Mouse (Mus musculus) neural tube, embryonic 14.5 days (tissue): ENCODE results near the gene Sp3. TPM values are rescaled to one million over a fixed set of nuclear protein-coding genes. Genes with fewer than 3 reads are reported as not detected.

ENCODE experiments used
- ATAC-seq: fragments of 200-750 bp; cut with Nextera tagmentation; 2 replicates; pipeline ENCODE4 v1.8.0; 2017; ENCODE audit warnings: low read depth, mild to moderate bottlenecking, moderate TSS enrichment, moderate library complexity
- H3K27ac ChIP-seq: fragments of 300-500 bp; sonication (generic); 2 replicates; pipeline ENCODE4 v1.5.1; 2014; ENCODE audit warnings: low read depth, mild to moderate bottlenecking, control low read depth, low read length, moderate library complexity, mixed read lengths
- H3K27me3 ChIP-seq: fragments of 300-500 bp; sonication (generic); 2 replicates; pipeline ENCODE4 v1.6.1; 2014; ENCODE audit warnings: low read length; ENCODE audit not compliant: control insufficient read depth, insufficient read depth
- H3K36me3 ChIP-seq: fragments of 300-500 bp; sonication (generic); 2 replicates; pipeline ENCODE4 v1.6.1; 2014; ENCODE audit warnings: low read length, mixed read lengths; ENCODE audit not compliant: control insufficient read depth, insufficient read depth
- H3K4me1 ChIP-seq: fragments of 300-500 bp; sonication (generic); 2 replicates; pipeline ENCODE4 v1.6.1; 2014; ENCODE audit warnings: low read length; ENCODE audit not compliant: control insufficient read depth, insufficient read depth
- H3K4me2 ChIP-seq: fragments of 300-500 bp; sonication (generic); 2 replicates; pipeline ENCODE4 v1.6.1; 2014; ENCODE audit warnings: mild to moderate bottlenecking, low read depth, low read length, control low read depth
- H3K4me3 ChIP-seq: fragments of 300-500 bp; sonication (generic); 2 replicates; pipeline ENCODE4 v1.5.1; 2014; ENCODE audit warnings: low read depth, low read length, control low read depth, mixed read lengths
- H3K9ac ChIP-seq: fragments of 300-500 bp; sonication (generic); replicated peaks from 2 replicates; pipeline ENCODE4 v1.6.1; 2014; ENCODE audit warnings: low read depth, mild to moderate bottlenecking, control low read depth, low read length, mixed read lengths
- H3K9me3 ChIP-seq: fragments of 300-500 bp; sonication (generic); 2 replicates; pipeline ENCODE4 v1.6.1; 2016; ENCODE audit warnings: low read length; ENCODE audit not compliant: control insufficient read depth
- WGBS: fragments of 180-500 bp; shearing (Covaris S2); extraction: QIAGEN DNeasy Blood & Tissue Kit; methylation state at CpG from one replicate; pipeline ENCODE4 v1.1.7; 2014; 5-methylcytosine and 5-hydroxymethylcytosine counted together
- polyA plus RNA-seq: library from polyadenylated mRNA; unstranded; fragments of >200 nt; fragmentation: Nextera tagmentation; extraction: Ambion mirVana; gene quantifications from 2 replicates; pipeline ENCODE4 v1.2.1, GENCODE M21; 2014

Sp3 gene
- polyA plus RNA-seq, 1 experiment from 2014 or later = 45.3 TPM

DNA sequence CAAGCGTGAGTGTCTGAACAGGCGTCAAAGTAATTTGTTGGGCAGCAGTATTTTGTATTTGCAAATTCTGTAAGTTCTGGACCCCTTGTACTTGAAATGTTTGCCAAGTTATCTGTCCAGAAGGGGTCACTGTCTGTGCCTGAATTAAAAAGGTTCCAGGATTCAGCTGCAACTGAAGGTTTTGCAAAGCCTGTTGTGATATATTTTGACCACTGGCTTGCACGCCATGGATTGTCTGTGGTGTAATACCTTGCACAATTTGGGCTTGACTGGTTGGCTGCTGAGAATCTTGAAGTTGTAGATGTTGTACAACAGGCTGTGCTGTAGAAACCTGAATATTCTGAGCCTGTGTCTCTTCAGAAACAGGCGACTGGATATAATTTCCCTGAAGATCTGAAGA is 9.9 kb downstream of the Sp3 start:
- no peaks in the 10 kb centered on the region for H3K9me3 ChIP-seq
- no peak for ATAC-seq
- no peak overlapping the region for H3K4me2 ChIP-seq
- no peak overlapping the region for H3K9ac ChIP-seq
- no peak overlapping the region for H3K4me3 ChIP-seq
- no peak overlapping the region for H3K27ac ChIP-seq
- no peaks in the 10 kb centered on the region for H3K27me3 ChIP-seq
- 94% methylated on average over 4 of the region's 4 CpGs for WGBS
- H3K36me3 ChIP-seq = peaks cover 18% of the 10 kb centered on the region
- 0 out of 2 replicates have a peak, but pooled peaks cover 3% of the 10 kb centered on the region for H3K4me1 ChIP-seq

DNA sequence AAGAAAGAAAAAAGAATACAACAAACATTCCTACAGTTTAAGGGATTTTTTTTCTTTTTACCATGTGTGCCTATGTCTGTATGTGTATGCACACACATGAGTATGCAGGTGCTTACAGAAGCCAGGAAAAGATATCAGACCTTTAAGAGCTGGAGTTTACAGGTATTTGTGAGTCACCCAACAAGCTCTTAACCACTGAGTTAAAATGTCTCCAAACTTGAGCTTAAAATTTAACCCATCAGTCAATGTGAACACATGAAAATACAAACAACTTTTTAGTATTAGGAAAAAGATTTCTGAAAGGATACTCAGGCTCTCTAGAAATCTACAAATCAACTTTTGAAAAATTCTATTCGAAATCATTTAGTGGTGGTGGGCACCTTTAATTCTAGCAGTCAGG is 11.7 kb downstream of the Sp3 start:
- H3K4me1 ChIP-seq = no peaks in the 10 kb centered on the region
- no peak for ATAC-seq
- H3K4me3 ChIP-seq = no peak overlapping the region
- H3K9ac ChIP-seq = no peak overlapping the region
- no peaks in the 10 kb centered on the region for H3K27me3 ChIP-seq
- peaks cover 18% of the 10 kb centered on the region for H3K36me3 ChIP-seq
- no peak overlapping the region for H3K27ac ChIP-seq
- H3K4me2 ChIP-seq = no peak overlapping the region
- WGBS = 98% methylated on average over 1 of the region's 1 CpGs
- H3K9me3 ChIP-seq = no peaks in the 10 kb centered on the region

DNA sequence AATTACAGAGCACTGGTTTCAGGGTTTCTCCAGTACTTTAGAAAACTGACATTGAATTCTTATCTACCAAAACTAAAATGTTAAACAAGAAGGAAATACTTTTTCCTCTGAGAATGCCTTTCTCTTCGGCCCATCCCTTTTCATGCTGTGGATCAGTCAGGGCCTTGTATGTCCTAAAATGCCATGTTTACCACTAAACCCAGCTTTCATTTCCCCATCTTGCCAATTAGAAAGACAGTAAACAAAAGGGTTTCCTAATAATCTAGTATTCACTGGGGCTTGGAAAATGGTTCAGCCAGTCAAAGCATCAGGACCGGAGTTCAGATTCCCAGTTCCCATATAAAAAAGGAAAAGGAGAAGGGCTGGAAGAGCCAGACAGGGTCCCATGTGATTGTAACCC is 14.8 kb downstream of the Sp3 start:
- H3K4me3 ChIP-seq = no peak overlapping the region
- WGBS = 82% methylated on average over 2 of the region's 2 CpGs
- H3K36me3 ChIP-seq = peaks cover 9% of the 10 kb centered on the region
- no peak overlapping the region for H3K27ac ChIP-seq
- no peaks in the 10 kb centered on the region for H3K27me3 ChIP-seq
- no peaks in the 10 kb centered on the region for H3K9me3 ChIP-seq
- no peak overlapping the region for H3K4me2 ChIP-seq
- H3K9ac ChIP-seq = no peak overlapping the region
- no peak for ATAC-seq
- no peaks in the 10 kb centered on the region for H3K4me1 ChIP-seq

DNA sequence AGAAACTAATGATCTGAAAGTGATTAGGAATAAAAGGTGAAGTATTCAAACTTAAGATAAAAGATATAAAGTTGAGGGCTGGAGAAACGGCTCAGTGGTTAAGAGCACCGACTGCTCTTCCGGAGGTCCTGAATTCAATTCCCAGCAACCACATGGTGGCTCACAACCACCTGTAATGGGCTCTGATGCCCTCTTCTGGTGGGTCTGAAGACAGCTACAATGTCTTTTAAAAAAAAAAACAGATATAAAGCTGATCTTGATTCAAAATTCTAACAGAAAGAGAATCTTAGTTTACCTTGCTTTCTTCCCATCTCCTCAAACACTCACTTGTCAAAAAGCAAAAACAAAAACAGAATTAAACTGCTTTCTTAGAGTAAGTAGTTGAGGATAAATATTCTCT is 23.8 kb downstream of the Sp3 start:
- H3K4me1 ChIP-seq = no peaks in the 10 kb centered on the region
- no peaks in the 10 kb centered on the region for H3K9me3 ChIP-seq
- H3K9ac ChIP-seq = no peak overlapping the region
- no peaks in the 10 kb centered on the region for H3K27me3 ChIP-seq
- no peak for ATAC-seq
- H3K4me2 ChIP-seq = no peak overlapping the region
- H3K27ac ChIP-seq = no peak overlapping the region
- no peaks in the 10 kb centered on the region for H3K36me3 ChIP-seq
- 94% methylated on average over 3 of the region's 3 CpGs for WGBS
- H3K4me3 ChIP-seq = no peak overlapping the region

DNA sequence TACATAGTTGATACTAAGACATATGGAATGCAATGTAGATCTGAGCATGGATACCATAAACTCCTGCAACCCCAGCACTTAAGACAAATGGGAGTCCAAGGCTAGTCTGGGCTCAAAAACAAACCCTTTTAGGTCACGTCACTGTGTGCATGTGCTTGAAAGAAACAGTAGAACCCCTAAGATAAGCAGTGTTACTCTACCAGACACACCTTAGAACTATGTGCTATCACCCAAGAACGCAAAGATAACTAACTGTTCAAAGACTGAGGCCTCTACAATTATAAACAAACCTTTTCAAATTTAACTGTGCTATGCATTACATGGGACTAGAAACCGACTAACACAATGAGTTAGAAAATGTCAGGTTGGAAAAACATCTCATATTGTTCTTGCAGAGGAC is 27.3 kb downstream of the Sp3 start:
- no peaks in the 10 kb centered on the region for H3K4me1 ChIP-seq
- H3K9me3 ChIP-seq = no peaks in the 10 kb centered on the region
- H3K4me2 ChIP-seq = no peak overlapping the region
- no peak overlapping the region for H3K4me3 ChIP-seq
- 95% methylated on average over 3 of the region's 3 CpGs for WGBS
- ATAC-seq = no peak
- no peaks in the 10 kb centered on the region for H3K27me3 ChIP-seq
- no peaks in the 10 kb centered on the region for H3K36me3 ChIP-seq
- no peak overlapping the region for H3K9ac ChIP-seq
- H3K27ac ChIP-seq = no peak overlapping the region

DNA sequence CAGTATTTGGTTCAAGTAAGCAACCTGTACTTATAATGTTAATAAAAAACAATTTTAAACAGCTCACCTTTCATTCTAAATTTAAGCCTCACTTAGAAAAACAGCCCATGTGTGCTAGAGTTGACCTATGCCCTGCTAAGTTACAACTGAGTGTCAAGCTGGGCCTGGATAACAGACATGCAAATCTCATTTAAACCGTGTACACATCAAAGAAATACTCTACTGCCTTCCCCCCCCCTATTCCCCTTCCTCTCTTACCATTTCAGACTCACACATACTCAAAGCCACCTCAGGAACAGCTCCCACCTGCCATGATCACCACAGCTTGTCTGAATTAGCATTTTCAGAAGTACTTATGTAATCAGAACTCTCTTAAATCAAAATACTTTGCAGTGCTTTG is 44.3 kb downstream of the Sp3 start:
- Histone ChIP-seq H3K27me3 (no peaks in the 10 kb centered on the region), H3K27ac (no peak overlapping the region), H3K36me3 (peaks cover 15% of the 10 kb centered on the region), H3K9me3 (no peaks in the 10 kb centered on the region), H3K4me2 (no peak overlapping the region), H3K4me3 (no peak overlapping the region), H3K4me1 (no peaks in the 10 kb centered on the region), H3K9ac (no peak overlapping the region)
- WGBS = 16% methylated on average over 1 of the region's 1 CpGs
- ATAC-seq = no peak

DNA sequence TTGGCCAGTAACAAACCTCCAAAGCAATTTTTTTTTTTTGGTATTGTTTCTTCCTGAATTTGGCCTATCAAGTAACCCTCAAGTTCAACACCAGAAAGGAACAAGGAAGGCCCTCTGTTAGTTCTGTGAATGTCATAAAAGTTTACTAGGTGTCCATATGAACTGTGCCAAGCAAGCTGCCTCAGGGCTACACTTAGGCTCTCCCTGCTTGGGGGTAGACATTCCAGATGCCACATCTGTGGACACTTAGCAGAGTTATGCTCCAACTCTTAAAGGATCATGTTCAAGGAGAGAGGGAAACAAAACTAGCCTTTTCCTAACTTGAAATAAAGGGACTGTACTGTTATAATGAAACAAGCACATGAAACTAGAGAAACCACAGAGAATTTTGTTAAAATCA is 48.1 kb downstream of the Sp3 start:
- H3K9me3 ChIP-seq = no peaks in the 10 kb centered on the region
- H3K4me2 ChIP-seq = no peak overlapping the region
- H3K27me3 ChIP-seq = no peaks in the 10 kb centered on the region
- no peak overlapping the region for H3K27ac ChIP-seq
- no peak overlapping the region for H3K4me3 ChIP-seq
- no peak for ATAC-seq
- no peaks in the 10 kb centered on the region for H3K36me3 ChIP-seq
- H3K9ac ChIP-seq = no peak overlapping the region
- H3K4me1 ChIP-seq = no peaks in the 10 kb centered on the region

DNA sequence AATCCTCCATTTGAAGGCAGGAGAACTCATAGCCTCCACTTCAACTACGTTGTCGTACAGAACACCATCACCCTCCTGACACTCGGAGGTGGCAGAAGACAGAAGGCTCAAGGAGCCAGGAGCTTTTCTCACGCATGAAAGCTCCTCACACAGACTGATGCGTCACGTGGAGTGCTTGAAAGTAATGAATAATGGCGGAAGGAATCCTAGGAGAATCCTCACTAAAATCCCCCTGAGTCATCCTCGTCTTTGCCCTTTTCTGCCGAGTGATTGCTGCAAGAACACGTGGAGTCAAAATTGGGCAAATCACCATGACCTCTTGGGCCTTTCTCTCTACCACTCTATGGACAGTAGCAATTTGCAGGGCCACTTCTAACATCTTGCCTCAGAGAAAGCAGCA is 55.3 kb downstream of the Sp3 start:
- no peak overlapping the region for H3K9ac ChIP-seq
- 83% methylated on average over 10 of the region's 10 CpGs for WGBS
- no peak for ATAC-seq
- H3K27ac ChIP-seq = no peak overlapping the region
- no peaks in the 10 kb centered on the region for H3K27me3 ChIP-seq
- no peaks in the 10 kb centered on the region for H3K9me3 ChIP-seq
- no peak overlapping the region for H3K4me3 ChIP-seq
- no peaks in the 10 kb centered on the region for H3K4me1 ChIP-seq
- H3K4me2 ChIP-seq = no peak overlapping the region
- H3K36me3 ChIP-seq = no peaks in the 10 kb centered on the region

DNA sequence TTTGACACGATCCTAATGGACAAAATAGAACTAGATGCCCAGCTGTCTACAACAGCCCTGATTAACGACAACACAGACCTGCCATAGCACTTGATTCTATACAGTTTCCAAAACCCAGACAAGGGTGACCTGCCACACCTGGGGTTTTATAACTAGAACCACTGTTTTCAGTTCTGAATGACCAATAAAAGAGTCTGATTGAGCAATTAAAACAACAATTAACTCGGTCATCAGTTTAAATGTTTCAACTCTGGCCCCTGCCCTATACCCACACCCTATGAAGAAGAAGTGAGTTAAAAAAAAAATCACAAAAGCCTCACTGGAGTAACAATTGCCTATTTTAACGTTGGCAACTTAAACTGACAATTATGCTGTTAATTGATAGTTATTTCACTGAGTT is 64.1 kb downstream of the Sp3 start:
- Histone ChIP-seq H3K27me3 (no peaks in the 10 kb centered on the region), H3K9ac (no peak overlapping the region), H3K36me3 (no peaks in the 10 kb centered on the region), H3K4me1 (no peaks in the 10 kb centered on the region), H3K9me3 (no peaks in the 10 kb centered on the region), H3K4me3 (no peak overlapping the region), H3K27ac (no peak overlapping the region), H3K4me2 (no peak overlapping the region)
- no peak for ATAC-seq
- WGBS = 16% methylated on average over 4 of the region's 4 CpGs
